Mouse (Mus musculus) erythroid progenitor cell, adult 5-6 weeks (primary cell): ENCODE results near the gene Rpl27. TPM values are rescaled to one million over a fixed set of nuclear protein-coding genes. Genes with fewer than 3 reads are reported as not detected.
"Not testable (repeated sequence)": the region's sequence is repeated elsewhere in the genome, so short reads cannot be mapped to it uniquely, and the experiment has no call there.

Experiments used
- ATAC-seq: replicated peaks from 2 replicates; pipeline ENCODE4 v1.8.0; 2016; ENCODE audit warnings: moderate number of reproducible peaks, mild to moderate bottlenecking, moderate TSS enrichment, inconsistent platforms; ENCODE audit not compliant: poor library complexity, low FRiP score, severe bottlenecking
- total RNA-seq, 2 experiments: library from RNA; stranded (forward) in 1 of 2; stranded (reverse) in 1 of 2; fragments of 150-400 nt in 1 of 2; fragments of 186-747, 209-891 nt in 1 of 2; gene quantifications; 2 replicates each; pipeline versions ENCODE4 v1.2.3 to v1.2.4; 2015 to 2017; ENCODE audit warnings: low replicate concordance in 2 of 2

Gene Rpl27
- total RNA-seq, 2 experiments from 2014 or later = 179 to 615 TPM

GRCm38 (mm10) chr11:101446319-101446718 lies 4.2 kb downstream of the Rpl27 start:
- no peak for ATAC-seq

- ATAC-seq = not testable (repeated sequence)
Measured at GRCm38 (mm10) chr11:101446860-101447259, 4.8 kb downstream of the Rpl27 start.

- ATAC-seq = no peak
Measured at GRCm38 (mm10) chr11:101447786-101448185, 5.7 kb downstream of the Rpl27 start.

GRCm38 (mm10) chr11:101448274-101448746 lies 6.2 kb downstream of the Rpl27 start, which contains the start of gene Ifi35:
Gene Ifi35, plus strand, starts transcription at chr11:101448407.
- peak; percentile 96 for ATAC-seq

GRCm38 (mm10) chr11:101448899-101449298 lies 6.8 kb downstream of the Rpl27 start:
- ATAC-seq = peak; percentile 52

- ATAC-seq = not testable (repeated sequence)
Measured at GRCm38 (mm10) chr11:101449596-101449995, 7.5 kb downstream of the Rpl27 start.

GRCm38 (mm10) chr11:101450394-101450793 lies 8.3 kb downstream of the Rpl27 start:
- ATAC-seq = no peak

- ATAC-seq = no peak
Measured at GRCm38 (mm10) chr11:101451536-101451935, 9.4 kb downstream of the Rpl27 start.

GRCm38 (mm10) chr11:101452093-101452774 lies 10.1 kb downstream of the Rpl27 start:
- ATAC-seq = no peak

- no peak for ATAC-seq
Measured at GRCm38 (mm10) chr11:101454702-101455101, 12.6 kb downstream of the Rpl27 start.

GRCm38 (mm10) chr11:101455627-101456026 lies 13.5 kb downstream of the Rpl27 start:
- no peak for ATAC-seq

GRCm38 (mm10) chr11:101457631-101458030 lies 15.5 kb downstream of the Rpl27 start:
- no peak for ATAC-seq

GRCm38 (mm10) chr11:101458217-101458616 lies 16.1 kb downstream of the Rpl27 start:
- no peak for ATAC-seq

GRCm38 (mm10) chr11:101459716-101460115 lies 17.6 kb downstream of the Rpl27 start:
- ATAC-seq = no peak

GRCm38 (mm10) chr11:101460321-101460720 lies 18.2 kb downstream of the Rpl27 start:
- ATAC-seq = no peak

- ATAC-seq = no peak
Measured at GRCm38 (mm10) chr11:101462141-101462540, 20.0 kb downstream of the Rpl27 start.

GRCm38 (mm10) chr11:101462583-101463440 lies 20.7 kb downstream of the Rpl27 start:
- ATAC-seq = no peak

GRCm38 (mm10) chr11:101464211-101465100 lies 22.4 kb downstream of the Rpl27 start, which contains the start of gene Rnd2:
Gene Rnd2, plus strand, starts transcription at chr11:101464999.
- no peak for ATAC-seq

GRCm38 (mm10) chr11:101465101-101465868 lies 23.2 kb downstream of the Rpl27 start:
- no peak for ATAC-seq
